Mouse (Mus musculus) adrenal gland, postnatal 36 days (tissue): ENCODE results near the gene Pla2g6. TPM values are rescaled to one million over a fixed set of nuclear protein-coding genes. Genes with fewer than 3 reads are reported as not detected.

ENCODE experiments used
- DNase-seq, 2 experiments: peaks; one replicate each; pipeline ENCODE4 v3.0.0; 2021; ENCODE audit warnings: mixed read lengths in 1 of 2
- total RNA-seq, 2 experiments: library from RNA; stranded (reverse); gene quantifications; 2 replicates each; pipeline ENCODE4 v1.2.3; 2021

The Pla2g6 gene
- total RNA-seq, 2 experiments from 2014 or later, result 25.1 to 30.8 TPM

DNA sequence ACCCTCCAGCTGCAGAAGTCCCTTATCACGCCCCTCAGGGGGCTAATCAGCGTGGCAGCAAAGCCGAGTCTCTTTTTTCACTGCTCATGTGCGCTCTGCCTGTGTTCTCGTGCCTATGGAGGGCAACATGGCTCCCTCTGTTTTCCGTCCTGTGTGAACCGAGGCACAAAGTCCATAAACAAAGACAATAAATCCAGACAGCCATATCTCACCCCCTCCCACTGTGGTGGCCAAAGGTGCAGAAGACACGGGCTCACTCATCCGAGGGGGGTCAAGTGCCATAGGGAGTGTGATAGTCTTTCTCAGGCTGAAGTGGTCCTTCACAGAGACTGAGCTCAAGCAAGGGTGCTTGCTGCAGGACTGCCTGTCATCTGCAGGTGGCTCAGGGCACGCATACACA is 55.2 kb downstream of the Pla2g6 start:
- no peak for DNase-seq

DNA sequence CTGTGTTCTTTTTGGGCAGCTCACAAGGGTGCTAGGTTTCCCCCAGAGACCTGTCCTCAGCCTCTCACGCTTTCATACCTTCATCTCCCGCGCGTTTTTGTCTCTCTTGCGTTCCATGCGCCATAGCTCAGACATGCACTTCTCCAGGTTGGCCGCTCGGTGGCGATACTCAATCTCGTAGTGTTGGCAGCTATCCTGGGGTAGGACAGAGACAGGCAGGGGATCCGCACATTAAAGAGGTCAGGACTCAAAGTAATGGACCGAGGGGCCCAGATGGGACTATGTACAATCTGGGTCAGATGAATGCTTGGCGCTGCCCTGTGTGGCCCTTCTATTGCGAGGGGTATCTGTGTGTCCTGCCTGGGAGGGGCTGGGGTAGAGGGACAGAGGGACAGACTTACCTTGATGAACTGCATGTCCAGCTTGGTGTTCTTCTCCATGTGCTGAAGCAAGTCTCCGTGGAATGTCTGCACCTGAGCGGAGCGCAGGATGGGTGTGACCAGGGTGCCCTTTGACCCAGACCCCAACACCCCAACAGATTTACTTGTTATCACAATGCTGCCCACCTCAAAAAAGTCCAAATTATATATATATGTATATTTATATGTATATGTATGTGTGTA is 57.0 kb downstream of the Pla2g6 start:
- peak; percentile 48 to 51 for DNase-seq

DNA sequence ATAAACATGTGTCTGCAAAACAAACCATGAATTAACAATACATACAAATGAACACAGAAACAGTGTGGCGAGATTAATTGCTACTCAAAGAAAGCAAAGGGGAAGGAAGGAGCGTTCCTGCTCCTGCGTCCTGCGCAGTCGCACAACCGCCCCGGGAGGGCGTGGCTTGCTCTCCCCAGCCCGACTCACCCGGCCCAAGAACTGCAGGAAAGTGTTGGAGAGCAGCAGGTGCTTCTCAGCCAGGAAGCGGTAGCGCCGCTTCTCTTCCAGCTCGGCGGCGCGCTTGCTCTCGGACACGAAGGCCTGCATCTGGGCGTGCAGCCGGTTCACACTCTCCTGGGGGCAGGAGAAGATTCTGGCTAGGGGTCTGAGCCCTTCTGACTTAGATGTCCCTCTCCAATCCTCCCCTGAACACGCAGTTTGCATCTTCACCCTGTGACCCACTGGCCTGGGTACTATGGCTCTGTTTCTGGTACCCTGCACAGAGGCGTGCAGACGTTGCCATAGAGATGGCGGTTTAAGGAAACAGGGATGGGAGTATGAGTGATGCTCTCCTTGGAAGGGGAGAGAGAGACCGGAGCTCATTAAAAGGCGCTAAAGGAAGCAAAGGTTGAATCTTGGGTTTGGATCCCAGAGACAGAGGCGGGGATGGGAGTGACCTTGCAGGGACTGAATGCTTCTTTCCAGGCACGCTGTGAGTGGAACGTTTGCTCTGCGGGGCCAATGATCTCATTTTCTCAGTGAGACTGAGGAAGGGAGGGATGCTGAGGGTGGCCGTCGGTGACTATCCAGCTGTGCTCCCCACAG is 57.7 kb downstream of the Pla2g6 start:
- peak; percentile 84 to 91 for DNase-seq

DNA sequence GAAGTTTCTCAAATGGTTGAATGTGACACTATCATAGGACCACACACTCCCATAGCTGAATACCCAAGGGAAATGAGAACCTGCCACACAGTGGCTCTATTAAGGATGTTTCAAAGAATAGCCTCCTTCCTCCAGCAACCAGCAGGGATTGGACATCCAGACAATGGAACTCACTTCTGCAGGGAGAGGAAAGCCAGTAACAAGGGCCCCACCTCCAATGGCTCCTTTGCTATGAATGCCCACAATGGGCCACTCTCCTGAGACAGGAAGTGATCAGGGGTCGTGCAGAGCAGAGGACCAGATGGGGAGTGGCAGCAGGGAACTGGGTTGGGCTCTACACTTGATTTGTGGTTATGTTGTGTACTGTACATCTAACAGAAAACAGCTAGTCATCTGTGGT is 59.7 kb downstream of the Pla2g6 start:
- no peak for DNase-seq

DNA sequence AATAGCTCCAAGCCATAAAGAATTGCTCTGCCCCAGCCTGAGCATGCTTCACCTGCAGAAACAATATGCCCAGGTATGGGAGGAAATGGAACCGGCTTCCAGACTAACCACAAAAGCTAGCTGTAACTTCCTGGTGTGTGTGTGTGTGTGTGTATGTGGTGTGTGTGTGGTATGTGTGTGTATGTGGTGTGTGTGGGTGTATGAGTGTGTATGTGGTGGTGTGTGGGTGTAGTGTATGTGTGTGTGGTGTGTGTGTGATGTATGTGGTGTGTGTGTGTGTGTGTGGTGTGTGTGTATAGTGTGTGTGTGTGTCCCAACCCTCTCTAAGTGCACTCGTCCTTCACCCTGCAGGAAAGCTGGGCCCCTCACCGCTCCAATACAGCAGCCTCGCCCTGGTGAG is 62.8 kb downstream of the Pla2g6 start:
- DNase-seq, result no peak

DNA sequence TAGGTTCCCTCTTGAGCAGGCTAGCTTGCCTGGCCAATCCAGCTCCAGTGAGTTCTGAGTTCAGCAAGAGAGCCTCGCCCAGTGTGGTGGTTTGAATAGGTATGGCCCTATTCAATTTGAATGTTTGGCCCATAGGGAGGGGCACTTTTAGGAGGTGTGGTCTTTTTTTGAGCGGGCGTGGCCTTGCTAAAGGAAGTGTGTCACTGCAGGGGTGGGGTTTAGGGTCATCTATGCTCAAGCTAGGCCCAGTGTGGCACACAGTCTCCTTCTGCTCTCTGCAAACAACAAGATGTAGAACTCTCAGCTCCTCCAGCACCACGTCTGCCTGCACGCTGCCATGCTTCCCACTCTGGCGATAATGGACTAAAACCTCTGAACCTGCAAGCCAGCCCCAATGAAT is 64.5 kb downstream of the Pla2g6 start:
- no peak for DNase-seq

DNA sequence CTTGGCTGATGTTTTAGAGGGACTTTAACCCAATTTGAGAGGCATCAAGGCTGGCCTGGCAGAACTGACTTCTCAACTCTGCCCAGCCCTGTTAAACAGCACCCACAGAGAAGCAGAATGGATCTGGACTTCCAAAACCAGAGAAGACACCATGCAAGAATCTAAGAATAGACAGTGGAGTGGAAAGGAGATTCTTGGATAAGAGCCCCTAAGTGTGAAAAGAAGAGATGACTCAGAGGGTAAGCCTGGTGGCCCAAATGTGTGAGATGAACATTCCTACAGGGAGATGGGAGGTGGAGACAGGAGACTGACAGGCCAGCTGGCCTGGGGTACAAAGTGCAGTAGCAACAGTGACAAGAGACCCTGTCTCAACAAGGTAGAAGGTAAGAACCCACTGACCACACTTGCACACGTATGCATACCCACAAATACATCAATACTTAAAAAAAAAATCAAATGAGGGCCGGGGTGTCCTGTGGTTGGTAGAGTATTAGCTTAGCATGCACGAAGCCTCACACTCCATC is 65.3 kb downstream of the Pla2g6 start:
- no peak for DNase-seq

DNA sequence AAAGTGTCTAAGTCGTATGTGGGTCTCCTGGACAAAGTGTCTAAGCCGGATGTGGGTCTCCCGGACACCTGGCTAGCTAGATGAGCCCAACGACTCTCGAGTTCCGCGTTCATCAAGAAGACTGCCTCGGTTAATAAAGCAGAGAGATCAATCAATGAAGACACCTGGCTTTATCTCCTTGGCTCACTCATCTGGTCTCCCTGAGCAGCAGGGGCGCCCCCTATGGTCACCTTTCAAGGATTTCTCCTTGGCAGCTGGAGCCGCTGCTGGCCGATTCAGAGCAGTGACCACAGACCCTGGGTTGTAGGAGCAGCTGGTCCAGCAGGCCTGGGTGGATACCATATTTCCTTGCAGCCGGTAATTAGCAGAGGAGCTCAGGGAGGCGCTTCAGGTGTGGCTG is 65.8 kb downstream of the Pla2g6 start:
- DNase-seq, result peak; percentile 49 to 55

DNA sequence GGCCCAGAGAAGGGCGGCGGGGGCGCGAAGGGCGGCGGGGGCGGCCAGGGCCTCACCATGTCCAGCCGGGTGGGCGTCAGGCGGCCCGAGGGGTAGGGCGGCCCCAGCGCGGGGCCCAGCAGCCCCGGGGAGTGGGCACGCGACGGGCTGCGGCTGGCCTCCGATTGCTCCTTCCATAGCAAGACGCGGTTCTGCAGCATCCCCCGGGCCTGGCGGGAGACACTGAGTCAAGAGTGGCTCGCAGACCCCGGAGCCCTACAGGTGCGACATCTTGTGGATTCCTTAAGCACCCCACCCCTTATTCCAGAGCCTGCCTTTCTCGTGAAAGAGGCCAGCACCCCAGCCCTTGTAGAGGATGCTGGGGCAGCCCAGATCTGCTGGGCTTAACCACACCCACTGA is 66.4 kb downstream of the Pla2g6 start:
- no peak for DNase-seq

DNA sequence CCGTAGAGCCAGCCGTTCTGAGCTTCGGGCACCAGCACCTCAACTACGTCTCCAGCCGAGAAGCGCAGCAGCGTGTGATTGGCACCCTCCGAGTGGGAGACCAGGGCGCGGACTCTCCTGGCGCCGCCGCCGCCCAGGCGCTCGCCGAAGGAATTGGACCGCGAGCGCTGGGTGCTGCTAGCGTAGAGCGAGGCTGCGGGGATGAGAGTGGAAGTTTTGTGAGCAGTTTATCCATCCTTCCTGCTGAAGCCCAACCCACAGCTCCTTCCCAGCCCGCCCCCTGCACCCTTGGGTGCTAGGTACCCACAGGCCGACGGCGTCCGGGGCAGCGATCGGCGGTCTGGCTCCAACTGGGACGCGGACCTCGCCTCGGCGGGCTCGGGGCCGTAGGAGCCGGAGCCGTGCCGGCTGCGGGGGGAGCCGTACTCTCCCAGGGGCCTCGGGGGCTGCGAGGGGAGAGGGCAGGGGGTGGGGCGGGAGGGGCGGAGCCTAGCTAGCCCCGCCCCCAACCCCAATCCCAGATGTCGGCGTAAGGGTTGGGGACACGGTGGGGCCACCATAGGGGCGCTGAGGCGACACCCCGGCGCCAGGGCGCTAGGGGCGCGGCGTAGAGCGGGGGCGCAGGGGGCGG is 67.0 kb downstream of the Pla2g6 start:
- DNase-seq, result peak; percentile 39 to 57

DNA sequence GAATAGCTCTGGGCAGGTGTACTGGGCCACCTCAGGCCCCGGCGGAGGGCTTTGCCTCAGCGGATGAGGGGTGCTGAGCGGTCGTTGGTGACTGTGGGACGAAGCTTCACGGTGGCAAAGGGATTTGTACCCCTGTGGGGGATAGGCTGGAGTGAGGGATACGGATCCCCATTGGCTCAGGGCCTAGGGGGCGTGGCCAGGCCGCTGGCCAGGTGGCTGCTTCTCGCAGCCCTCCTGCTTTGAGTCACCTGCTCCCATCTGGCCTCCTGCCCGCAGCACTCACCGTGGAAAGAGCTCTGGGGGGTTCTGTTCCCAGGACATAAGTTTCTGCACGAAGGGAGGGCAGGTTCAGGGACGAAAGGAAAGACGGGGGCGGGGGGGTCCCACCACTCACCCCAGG is 69.7 kb downstream of the Pla2g6 start:
- no peak for DNase-seq

DNA sequence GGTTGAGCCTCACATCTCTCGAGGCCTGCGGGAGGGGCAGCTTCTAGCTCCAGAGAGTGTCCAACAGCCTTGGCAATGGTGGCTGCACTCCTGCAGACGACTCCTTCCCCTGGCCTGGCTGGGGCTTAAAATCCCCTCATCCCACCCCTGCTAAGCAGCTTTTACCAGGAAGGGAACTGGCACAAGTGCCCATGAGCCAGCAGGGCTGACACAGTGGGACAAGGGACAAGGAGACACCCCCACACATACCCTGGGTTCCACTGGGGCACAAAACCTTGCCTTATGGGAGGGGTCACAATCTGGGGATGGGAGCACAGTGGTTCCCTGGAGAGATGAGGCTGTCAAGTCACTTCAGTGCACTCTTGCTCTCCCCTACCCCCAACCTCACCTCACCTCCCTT is 73.5 kb downstream of the Pla2g6 start, which contains the start of gene Slc16a8:
Slc16a8 (minus strand) TSS at position 101 of the 400 bp plus-strand sequence.
- DNase-seq, result no peak

DNA sequence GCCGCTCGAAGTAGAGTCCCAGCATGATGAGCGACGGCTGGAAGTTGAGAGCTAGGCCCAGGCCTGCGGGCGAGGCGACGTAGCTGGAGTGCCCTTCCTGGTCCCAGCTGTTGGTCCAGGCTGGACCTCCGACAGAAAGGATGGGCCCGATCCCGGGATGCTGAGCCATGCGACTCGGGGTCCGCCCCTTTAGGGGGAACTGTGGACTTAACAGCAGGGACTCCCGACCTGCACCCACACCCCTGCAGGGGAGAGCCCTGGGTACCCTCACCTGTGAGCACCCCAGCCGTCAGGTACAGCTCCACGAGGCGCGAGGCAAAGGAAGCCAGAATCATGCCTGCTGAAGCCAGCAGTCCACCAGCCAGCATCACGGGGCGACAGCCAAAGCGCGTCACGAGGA is 75.6 kb downstream of the Pla2g6 start:
- DNase-seq, result no peak

DNA sequence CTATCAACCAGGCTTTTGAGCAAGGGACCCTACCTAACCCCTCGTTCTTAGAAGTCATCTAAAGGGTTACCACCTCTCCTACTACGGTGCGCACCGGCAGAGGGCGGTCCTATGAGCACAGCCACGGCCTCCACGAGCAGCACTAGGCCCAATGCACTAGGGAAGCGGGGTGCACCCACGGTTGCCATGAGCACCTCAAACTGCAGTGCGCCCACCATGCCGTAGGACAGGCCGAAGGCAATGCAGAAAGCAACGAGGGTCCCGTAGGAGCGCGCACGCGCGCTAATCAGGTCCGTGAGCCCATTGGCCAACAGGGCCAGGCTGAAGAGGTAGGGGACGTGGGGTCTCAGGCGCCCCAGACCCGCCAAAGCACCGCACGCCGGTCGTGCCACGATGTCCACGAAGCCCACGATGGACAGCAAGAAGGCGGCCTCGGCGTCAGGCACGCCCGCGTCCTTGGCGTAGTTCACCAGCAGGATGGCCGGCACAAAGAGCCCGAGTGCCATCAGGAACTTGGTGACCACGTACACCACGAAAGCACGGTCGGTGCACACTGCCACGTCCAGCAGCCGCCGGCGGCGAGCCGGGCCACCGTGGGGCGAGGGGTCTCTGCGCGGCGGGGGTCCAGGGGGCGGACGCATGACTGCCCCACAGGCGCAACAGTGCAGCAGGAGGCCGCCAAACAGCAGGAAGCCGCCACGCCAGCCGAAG is 76.3 kb downstream of the Pla2g6 start:
- peak; percentile 23 to 27 for DNase-seq

DNA sequence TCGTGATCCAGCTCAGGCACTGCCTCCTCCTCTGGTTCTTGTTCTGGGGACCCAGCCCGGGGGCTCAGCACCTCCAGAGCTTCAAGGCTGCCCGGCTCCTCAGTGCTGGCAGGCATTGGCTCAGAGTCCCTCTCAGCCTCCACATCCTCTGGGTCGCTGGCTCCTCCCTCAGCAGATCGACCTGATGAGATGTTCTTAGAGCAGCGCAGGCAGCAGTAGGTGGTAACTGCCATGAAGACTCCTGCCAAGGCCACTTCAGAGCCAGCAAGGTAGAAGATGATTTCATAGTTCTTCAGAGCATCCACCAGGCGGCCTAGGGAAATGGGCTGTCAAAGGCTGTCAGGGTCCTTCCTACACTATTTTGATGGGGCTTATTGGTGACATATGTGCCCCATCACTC is 77.0 kb downstream of the Pla2g6 start:
- no peak for DNase-seq

DNA sequence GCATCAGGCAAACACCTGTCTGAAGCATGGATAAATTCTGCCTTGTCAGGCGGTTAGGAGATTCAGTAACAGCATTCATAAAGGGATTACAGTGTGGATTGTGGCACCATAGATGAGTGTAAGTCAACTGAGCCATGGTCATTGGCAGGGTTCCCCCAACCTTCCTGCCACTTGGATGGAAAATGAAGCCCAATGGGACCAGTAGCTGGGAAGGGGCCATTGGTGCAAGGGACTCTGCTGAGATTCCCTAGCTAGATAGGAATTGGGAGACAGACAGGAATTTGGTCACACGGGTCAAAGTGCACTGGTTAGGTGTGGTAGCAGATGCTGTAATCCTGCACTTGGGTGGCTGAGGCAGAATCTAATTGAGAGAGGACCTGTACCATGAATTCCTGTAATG is 78.0 kb downstream of the Pla2g6 start:
- no peak for DNase-seq

DNA sequence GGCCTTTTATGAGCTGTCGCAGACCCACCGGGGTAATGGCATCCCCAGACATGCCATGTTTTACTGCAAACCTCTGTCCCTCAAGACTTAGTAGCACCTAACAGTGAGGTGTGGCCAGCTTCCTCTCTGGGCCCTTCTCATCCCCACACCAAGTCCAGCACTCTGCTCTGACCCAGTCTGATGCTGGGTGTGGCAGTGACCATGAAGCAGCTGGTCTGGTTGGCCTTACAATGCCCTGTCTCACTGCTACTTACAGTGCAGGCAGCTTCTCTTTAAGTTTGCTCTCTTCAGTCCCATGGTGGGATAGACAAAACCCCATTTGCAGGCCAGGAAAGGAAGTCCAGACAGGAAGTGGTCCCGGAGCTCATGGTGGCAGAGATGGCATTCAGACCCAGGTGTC is 82.9 kb downstream of the Pla2g6 start:
- no peak for DNase-seq

DNA sequence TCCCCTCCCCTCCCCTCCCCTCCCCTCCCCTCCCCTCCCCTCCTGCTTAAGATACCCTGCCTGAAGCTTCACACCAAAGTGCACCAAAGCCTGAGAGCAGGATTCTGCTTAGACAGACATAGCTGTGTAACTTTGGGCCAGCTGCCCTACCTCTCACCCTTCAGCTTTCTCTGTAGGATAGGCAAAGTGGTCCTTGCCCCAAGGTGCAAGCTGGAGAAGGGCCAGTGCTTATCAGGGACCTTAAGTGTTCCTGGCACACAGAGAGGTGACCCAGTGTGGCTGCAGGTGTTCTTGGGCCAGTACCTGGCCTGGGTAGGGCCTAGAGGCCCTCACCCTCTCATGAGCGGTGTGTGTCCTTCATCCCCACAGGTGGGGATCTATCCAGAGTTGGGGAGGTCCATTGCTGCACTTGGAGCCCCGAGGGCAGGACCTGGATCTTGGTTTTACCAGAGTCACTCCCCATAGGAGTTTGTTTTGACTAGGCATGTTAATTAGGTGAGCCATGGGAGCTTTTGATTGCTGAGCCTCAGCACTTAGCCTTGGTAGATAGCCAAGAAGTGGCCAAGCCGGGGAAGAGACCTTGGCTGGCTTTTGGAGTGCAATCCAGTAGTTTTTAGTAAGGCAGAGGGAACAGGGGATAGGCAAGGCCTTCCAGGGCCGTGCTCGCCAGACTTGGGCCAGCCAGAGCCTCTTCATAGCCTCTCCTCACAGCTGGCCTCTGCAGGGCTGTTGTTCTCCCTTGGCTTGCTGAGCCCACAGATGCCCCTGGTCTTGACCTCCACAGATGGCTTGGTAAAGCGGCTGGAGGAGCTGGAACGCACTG is 83.9 kb downstream of the Pla2g6 start:
- peak; percentile 69 to 70 for DNase-seq

DNA sequence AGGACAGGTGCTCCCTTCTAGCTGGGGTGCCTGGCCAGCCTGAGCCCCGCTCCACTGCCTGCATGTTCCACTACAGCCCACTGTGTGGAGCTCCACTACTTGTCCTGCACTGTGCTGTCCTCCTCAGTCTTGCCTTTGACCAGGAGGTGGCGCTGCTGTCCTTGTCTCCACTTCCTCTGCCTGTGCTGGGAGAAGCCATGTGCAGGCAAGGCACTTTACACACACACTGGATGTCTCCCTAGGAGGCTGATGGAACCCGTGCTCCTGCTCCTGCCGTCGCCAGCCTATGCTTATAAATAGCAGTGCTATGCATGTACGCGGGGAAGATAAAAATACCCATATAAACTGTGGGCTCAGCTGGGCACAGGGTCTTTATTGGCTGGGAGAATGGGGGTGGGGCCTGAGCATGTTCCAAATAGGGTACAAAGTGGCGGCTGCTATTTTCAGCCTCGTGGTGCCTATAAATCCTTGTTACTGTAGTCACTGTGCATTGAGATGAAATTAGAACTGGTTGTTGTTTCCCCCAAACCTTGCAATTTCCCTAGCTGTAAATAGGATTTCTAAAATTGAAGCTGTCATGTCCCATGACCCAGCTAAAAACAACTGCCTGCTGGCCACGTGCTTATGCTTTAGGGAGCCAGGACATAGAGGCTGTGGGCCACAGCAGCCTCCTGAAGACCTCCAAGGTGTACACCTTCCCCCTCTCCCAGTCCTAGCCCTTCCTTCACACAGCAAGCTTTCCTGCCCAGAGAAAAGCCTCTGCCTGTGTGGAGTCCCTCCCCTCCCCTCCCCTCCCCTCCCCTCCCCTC is 84.8 kb downstream of the Pla2g6 start:
- DNase-seq, result peak; percentile 95

DNA sequence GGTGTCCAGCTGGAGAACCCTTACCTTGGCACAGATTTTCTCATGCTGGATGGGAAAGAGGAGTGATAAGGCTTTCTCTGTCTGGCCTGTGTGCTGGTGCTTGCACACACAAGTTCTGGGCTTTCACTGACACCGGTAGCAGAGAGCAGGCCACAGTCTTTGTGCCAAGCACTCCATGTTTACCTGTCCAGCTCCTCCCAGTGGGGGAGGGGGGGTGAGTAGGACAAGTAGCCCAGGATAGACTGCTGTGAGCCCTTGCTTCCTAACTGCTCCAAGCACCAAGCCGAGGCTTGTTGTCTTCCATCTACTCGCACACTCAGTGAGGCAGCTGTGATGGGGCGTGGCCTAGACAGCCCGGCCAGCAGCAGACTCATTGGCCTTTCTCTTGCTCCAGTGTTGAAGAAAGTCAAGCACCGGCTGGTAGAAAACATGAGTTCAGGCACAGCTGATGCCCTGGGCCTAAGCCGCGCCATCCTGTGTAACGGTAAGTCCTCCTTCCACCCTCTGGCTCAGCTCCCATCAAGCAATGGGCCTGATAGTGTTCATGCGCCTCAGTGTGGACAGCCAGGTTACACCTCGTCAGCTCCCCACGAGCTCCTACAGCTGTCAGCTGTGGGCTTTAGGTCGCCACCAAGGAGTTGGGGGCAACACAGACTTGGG is 85.5 kb downstream of the Pla2g6 start:
- no peak for DNase-seq
